In the genomic region with DNA sequence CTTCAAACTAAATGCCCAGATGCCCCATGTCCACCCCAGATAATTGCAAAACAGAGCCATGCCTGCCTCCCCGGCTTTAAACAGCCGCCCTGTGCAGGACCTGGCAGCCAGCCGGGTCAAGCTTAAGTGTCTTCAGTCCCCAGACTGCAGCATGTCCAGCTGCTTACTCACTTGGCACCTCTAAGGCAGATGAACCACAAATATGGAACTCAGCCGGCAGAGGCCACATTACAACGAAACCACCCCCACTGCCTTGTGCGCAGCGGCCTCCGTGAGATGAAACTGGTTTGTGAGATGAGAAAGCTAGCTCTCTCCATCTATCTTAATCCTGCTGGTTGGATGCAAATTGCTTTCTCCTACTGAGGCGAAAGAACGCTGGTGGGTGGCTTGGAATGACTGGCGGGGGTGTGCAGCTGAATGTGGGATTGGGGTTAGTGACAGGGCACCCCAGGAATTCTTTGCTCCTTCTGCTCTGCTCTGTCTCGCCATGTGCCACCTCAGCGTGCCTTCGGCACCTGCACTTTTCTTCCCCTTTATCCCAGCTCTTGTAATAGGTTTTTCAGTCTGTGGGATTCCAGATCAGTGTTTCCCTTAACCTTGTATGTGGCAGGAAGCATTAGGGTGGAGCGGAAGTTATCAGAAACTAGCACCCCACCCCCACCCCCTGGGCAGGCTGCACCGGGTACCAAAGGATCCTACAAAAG, we compare ENCODE assay signal across 9 mouse cellular contexts. TPM values are rescaled to one million over a fixed set of nuclear protein-coding genes. Genes with fewer than 3 reads are reported as not detected.
DNase-seq lines count a peak whose midpoint lies in the region; ATAC-seq and TF ChIP-seq lines count a peak whose summit lies in the region.
"Had no signal": no experiment of that assay in that cellular context is flagged by ENCODE, and none has a peak within 500 bp of the region (broad histone marks: within the 10 kb centered on the region; RNA-seq: fewer than 3 reads in every experiment).

No protein-coding gene starts in this region.

- H3K9me3 ChIP-seq in hindbrain, embryonic 14.5 days (ENCODE audit: control insufficient read depth, low read length): no peaks in the 10 kb centered on the region
- no peaks in the 10 kb centered on the region for H3K9me3 ChIP-seq in midbrain, embryonic 16.5 days (replicated peaks; ENCODE audit: control insufficient read depth, low read length, poor library complexity, severe bottlenecking)
- H3K9me3 ChIP-seq: liver, embryonic 15.5 days had no signal

- no peaks in the 10 kb centered on the region for H3K27me3 ChIP-seq in C2C12 (ENCODE audit: control insufficient read depth, insufficient read depth, insufficient read length)
- no peaks in the 10 kb centered on the region for H3K27me3 ChIP-seq in hindbrain, embryonic 14.5 days (ENCODE audit: control insufficient read depth, insufficient read depth, low read length)
- H3K27me3 ChIP-seq in midbrain, embryonic 16.5 days (ENCODE audit: control insufficient read depth, insufficient read depth, low read depth, low read length): no peaks in the 10 kb centered on the region
- H3K27me3 ChIP-seq: liver, embryonic 15.5 days had no signal

- H3K27ac ChIP-seq in hindbrain, embryonic 14.5 days: peak overlapping the region; percentile 66
- H3K27ac ChIP-seq in midbrain, embryonic 16.5 days (ENCODE audit: low read length): peak overlapping the region; percentile 53
- H3K27ac ChIP-seq: liver, embryonic 15.5 days had no signal

- whole genome bisulfite sequencing in hindbrain, embryonic 14.5 days: 42% methylated on average over 16 of the region's 16 CpGs
- 29% methylated on average over 16 of the region's 16 CpGs for WGBS in midbrain, embryonic 16.5 days

- no peak for ATAC-seq in cerebellum, adult (ENCODE audit: insufficient number of reproducible peaks, low FRiP score, low TSS enrichment)
- no peak for ATAC-seq in hindbrain, embryonic 14.5 days (ENCODE audit: low FRiP score)
- no peak for ATAC-seq in midbrain, embryonic 16.5 days

- H3K4me1 ChIP-seq in hindbrain, embryonic 14.5 days (replicated peaks; ENCODE audit: control insufficient read depth, insufficient read depth, low read length): peaks cover 10% of the 10 kb centered on the region
- peaks cover 8% of the 10 kb centered on the region; the same call in 1 of the 2 replicates for H3K4me1 ChIP-seq in midbrain, embryonic 16.5 days (ENCODE audit: control insufficient read depth, insufficient read depth, low read length)
- H3K4me1 ChIP-seq: liver, embryonic 15.5 days had no signal

- no peaks in the 10 kb centered on the region for H3K79me3 ChIP-seq in C2C12 (ENCODE audit: low read depth)

- no peak overlapping the region for H3ac ChIP-seq in C2C12 (ENCODE audit: control insufficient read depth, insufficient read length, low read depth)

- H3K4me3 ChIP-seq in C2C12 (ENCODE audit: insufficient read depth, poor library complexity, severe bottlenecking): peak overlapping the region; percentile 7
- H3K4me3 ChIP-seq in hindbrain, embryonic 14.5 days (replicated peaks; ENCODE audit: low read length): no peak overlapping the region
- H3K4me3 ChIP-seq in midbrain, embryonic 16.5 days (ENCODE audit: low read depth, low read length): no peak overlapping the region
- H3K4me3 ChIP-seq: liver, embryonic 15.5 days had no signal

- no peaks in the 10 kb centered on the region for H3K36me3 ChIP-seq in C2C12 (ENCODE audit: control insufficient read depth, insufficient read depth)
- no peaks in the 10 kb centered on the region for H3K36me3 ChIP-seq in hindbrain, embryonic 14.5 days (replicated peaks; ENCODE audit: control insufficient read depth, insufficient read depth)
- H3K36me3 ChIP-seq in midbrain, embryonic 16.5 days (ENCODE audit: control insufficient read depth, insufficient read depth, low read length): no peaks in the 10 kb centered on the region
- H3K36me3 ChIP-seq: liver, embryonic 15.5 days had no signal

- TF ChIP-seq CTCF in C2C12 (IDR thresholded peaks at IDR 0.05; ENCODE audit: control insufficient read depth, insufficient read depth, insufficient read length): no peak

- H3K79me2 ChIP-seq in C2C12 (ENCODE audit: control insufficient read depth, insufficient read depth): no peaks in the 10 kb centered on the region

- peak overlapping the region; percentile 36 for H3K9ac ChIP-seq in hindbrain, embryonic 14.5 days
- H3K9ac ChIP-seq in midbrain, embryonic 16.5 days (ENCODE audit: low read depth, low read length): peak overlapping the region; percentile 46; the same call in 1 of the 2 replicates
- H3K9ac ChIP-seq: liver, embryonic 15.5 days had no signal

- H3K4me2 ChIP-seq in hindbrain, embryonic 14.5 days (replicated peaks): 0 out of 2 replicates have a peak overlapping the region, but pooled peaks have one; percentile 9
- H3K4me2 ChIP-seq in midbrain, embryonic 16.5 days (ENCODE audit: low read length): peak overlapping the region; percentile 13; the same call in 1 of the 2 replicates
- H3K4me2 ChIP-seq: liver, embryonic 15.5 days had no signal

- peak; percentile 32 to 45 for DNase-seq in cerebellum, postnatal 14 days
- peak; percentile 84 for DNase-seq in gastrocnemius, adult 18-20 months (ENCODE audit: low spot score)
- no peak for DNase-seq in hindbrain, embryonic 14.5 days (ENCODE audit: low spot score)
- DNase-seq in embryo, embryonic 10.5 days (ENCODE audit: low spot score): no peak
- no peak for DNase-seq in cerebellum, adult 18-20 months

TF ChIP-seq in C2C12, 6 proteins besides CTCF, POLR2A, EP300 and RAD21:
- peak; percentile 98 for TF ChIP-seq MAX (IDR thresholded peaks at IDR 0.05)
- peak; percentile 28 for TF ChIP-seq USF1 (IDR thresholded peaks at IDR 0.05; ENCODE audit: low read depth)
- TF ChIP-seq CEBPB (IDR thresholded peaks at IDR 0.05; ENCODE audit: low read depth): peak; percentile 76
- peak; percentile 68 for TF ChIP-seq MYOD1 (IDR thresholded peaks at IDR 0.05; ENCODE audit: control insufficient read depth, insufficient read length, low read depth)
- no peak for TF ChIP-seq FOSL1 (IDR thresholded peaks at IDR 0.05; ENCODE audit: insufficient read depth, low read length, poor library complexity, severe bottlenecking)
- TF ChIP-seq MYOG (IDR thresholded peaks at IDR 0.05; ENCODE audit: control insufficient read depth, extremely low read depth, insufficient read length): no peak
TF ChIP-seq in C2C12: peak in this region for 4.

RNA-seq across cellular contexts. Expression of a gene that starts 29.2 kb away (rescaled TPM):
- 0.81 TPM for polyA plus RNA-seq in C2C12 (2012; fragmentation: generic; extraction: Trizol)
- total RNA-seq in gastrocnemius, adult 18-20 months (2021): 1 to 10 TPM; 1.5 to 3.3 TPM
- 3.4 and 5.4 TPM in 2 replicates for polyA plus RNA-seq in hindbrain, embryonic 14.5 days (2014; fragmentation: Nextera tagmentation; extraction: Ambion mirVana)
- 6.7 and 8.7 TPM in 2 replicates for polyA plus RNA-seq in midbrain, embryonic 16.5 days (2015; fragmentation: Nextera tagmentation; extraction: Ambion mirVana)

Comparison
In these comparisons a context has a peak if more than half of its experiments do, and no peak if none do; other contexts are left out.
1. DNase-seq: peak in cerebellum, postnatal 14 days (2 of 2) and gastrocnemius, adult 18-20 months (single experiment); none in hindbrain, embryonic 14.5 days (single experiment), embryo, embryonic 10.5 days (single experiment) and cerebellum, adult 18-20 months (0 of 2).